Mouse (Mus musculus): ENCODE measurements around the gene Fcrl5. TPM values are rescaled to one million over a fixed set of nuclear protein-coding genes. Genes with fewer than 3 reads are reported as not detected.

The Fcrl5 gene
- total RNA-seq (2014; rRNA removed) (not detected in 2 replicates), polyA plus RNA-seq (2015; fragmentation: Nextera tagmentation; extraction: Ambion mirVana) (not detected in 2 replicates)

DNA sequence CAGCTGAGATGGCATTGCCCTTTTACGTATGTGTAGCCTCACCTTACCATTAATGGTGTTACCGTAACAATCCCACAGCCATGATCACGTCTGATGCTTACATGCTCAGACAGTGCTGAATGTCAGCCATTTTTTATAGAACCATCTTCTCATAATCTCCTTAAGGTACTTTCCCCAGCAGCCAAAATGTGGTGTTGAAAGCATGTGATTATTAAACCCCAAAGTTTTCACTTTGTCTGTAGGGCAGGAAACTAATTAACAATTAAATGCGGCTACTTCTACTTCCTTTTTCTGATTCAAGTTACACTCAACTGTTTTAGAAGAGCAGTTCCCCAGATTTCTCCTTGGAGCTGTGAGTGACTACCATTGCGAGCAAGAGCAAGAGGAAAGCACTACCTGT is at the start of gene Fcrl5:
Gene Fcrl5 (plus strand): TSS at position 295 of the 400 bp plus-strand sequence.
- no peak for ATAC-seq (ENCODE audit: low FRiP score)
- Histone ChIP-seq H3K27me3 (ENCODE audit: insufficient read depth, low read length) (no peaks in the 10 kb centered on the region), H3K9ac (replicated peaks; ENCODE audit: low read length, poor library complexity, severe bottlenecking) (no peak within 1 kb of the TSS), H3K4me1 (ENCODE audit: insufficient read depth, low read length) (no peaks in the 10 kb centered on the region), H3K4me2 (ENCODE audit: low read depth, low read length, poor library complexity, severe bottlenecking) (no peak within 1 kb of the TSS), H3K36me3 (ENCODE audit: insufficient read depth, low read length) (no peaks in the 10 kb centered on the region), H3K27ac (ENCODE audit: low read depth, low read length) (no peak within 1 kb of the TSS), H3K4me3 (ENCODE audit: low read depth, low read length) (no peak within 1 kb of the TSS), H3K9me3 (ENCODE audit: low read length) (no peaks in the 10 kb centered on the region)
- no peak for DNase-seq (ENCODE audit: low spot score)
- TF ChIP-seq CTCF (IDR thresholded peaks at IDR 0.05): no peak
- 91% methylated on average over 5 of the region's 5 CpGs for WGBS

- Histone ChIP-seq H3K4me3 (ENCODE audit: low read depth, low read length) (no peak overlapping the region), H3K27me3 (ENCODE audit: insufficient read depth, low read length) (no peaks in the 10 kb centered on the region), H3K4me2 (ENCODE audit: low read depth, low read length, poor library complexity, severe bottlenecking) (no peak overlapping the region), H3K9ac (replicated peaks; ENCODE audit: low read length, poor library complexity, severe bottlenecking) (no peak overlapping the region), H3K9me3 (ENCODE audit: low read length) (no peaks in the 10 kb centered on the region), H3K27ac (ENCODE audit: low read depth, low read length) (no peak overlapping the region), H3K36me3 (ENCODE audit: insufficient read depth, low read length) (no peaks in the 10 kb centered on the region), H3K4me1 (ENCODE audit: insufficient read depth, low read length) (no peaks in the 10 kb centered on the region)
- TF ChIP-seq CTCF (IDR thresholded peaks at IDR 0.05): no peak
- WGBS: 72% methylated on average over 1 of the region's 1 CpGs
- ATAC-seq (ENCODE audit: low FRiP score) (no peak), DNase-seq (ENCODE audit: low spot score) (peak; percentile 3)
Measured at GRCm38 (mm10) chr3:87390935-87391334, 44.6 kb upstream of the Fcrl5 start.

- H3K4me2 ChIP-seq (ENCODE audit: low read depth, low read length, poor library complexity, severe bottlenecking): no peak overlapping the region
- no peak for ATAC-seq (ENCODE audit: low FRiP score)
- TF ChIP-seq CTCF (IDR thresholded peaks at IDR 0.05): no peak
Measured at GRCm38 (mm10) chr3:87398809-87399208, 36.8 kb upstream of the Fcrl5 start.

GRCm38 (mm10) chr3:87399906-87400305 is 35.7 kb upstream of the Fcrl5 start:
- ATAC-seq (ENCODE audit: low FRiP score) (no peak), DNase-seq (ENCODE audit: low spot score) (no peak)
- no peaks in the 10 kb centered on the region for H3K36me3 ChIP-seq (ENCODE audit: insufficient read depth, low read length)
- 81% methylated on average over 4 of the region's 4 CpGs for WGBS
- no peaks in the 10 kb centered on the region for H3K27me3 ChIP-seq (ENCODE audit: insufficient read depth, low read length)
- H3K27ac ChIP-seq (ENCODE audit: low read depth, low read length): no peak overlapping the region
- TF ChIP-seq CTCF (IDR thresholded peaks at IDR 0.05): no peak
- H3K9ac ChIP-seq (replicated peaks; ENCODE audit: low read length, poor library complexity, severe bottlenecking): no peak overlapping the region
- H3K4me1 ChIP-seq (ENCODE audit: insufficient read depth, low read length): no peaks in the 10 kb centered on the region
- H3K4me3 ChIP-seq (ENCODE audit: low read depth, low read length): no peak overlapping the region
- H3K4me2 ChIP-seq (ENCODE audit: low read depth, low read length, poor library complexity, severe bottlenecking): no peak overlapping the region
- no peaks in the 10 kb centered on the region for H3K9me3 ChIP-seq (ENCODE audit: low read length)

More at GRCm38 (mm10) chr3:87398809-87399208, 36.8 kb upstream of the Fcrl5 start:
- WGBS: 60% methylated on average over 4 of the region's 4 CpGs
- no peaks in the 10 kb centered on the region for H3K27me3 ChIP-seq (ENCODE audit: insufficient read depth, low read length)
- no peak for DNase-seq (ENCODE audit: low spot score)
- H3K4me3 ChIP-seq (ENCODE audit: low read depth, low read length): no peak overlapping the region
- no peak overlapping the region for H3K27ac ChIP-seq (ENCODE audit: low read depth, low read length)
- H3K36me3 ChIP-seq (ENCODE audit: insufficient read depth, low read length): no peaks in the 10 kb centered on the region
- no peak overlapping the region for H3K9ac ChIP-seq (replicated peaks; ENCODE audit: low read length, poor library complexity, severe bottlenecking)
- no peaks in the 10 kb centered on the region for H3K9me3 ChIP-seq (ENCODE audit: low read length)
- H3K4me1 ChIP-seq (ENCODE audit: insufficient read depth, low read length): no peaks in the 10 kb centered on the region

DNA sequence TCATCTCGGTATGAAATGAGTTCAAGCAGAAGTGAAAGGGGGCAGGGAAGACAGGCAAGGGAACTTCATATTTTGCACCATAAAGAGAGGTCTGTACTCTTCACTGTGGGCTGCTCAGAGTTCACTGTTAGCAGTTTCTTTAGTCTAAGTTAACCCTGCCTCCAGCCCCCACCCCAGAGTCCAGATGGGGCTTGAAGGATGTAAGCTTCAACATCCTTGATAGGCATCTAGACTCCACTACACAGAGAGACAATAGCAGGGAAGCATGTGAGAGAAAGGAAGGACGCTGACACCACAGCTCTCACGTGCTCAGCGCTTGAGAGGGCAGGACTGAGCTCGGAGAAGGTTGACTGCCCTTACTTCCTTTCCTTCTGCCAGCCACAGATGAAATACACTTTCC is 34.3 kb upstream of the Fcrl5 start:
- Histone ChIP-seq H3K4me2 (ENCODE audit: low read depth, low read length, poor library complexity, severe bottlenecking) (no peak overlapping the region), H3K9me3 (ENCODE audit: low read length) (no peaks in the 10 kb centered on the region), H3K9ac (replicated peaks; ENCODE audit: low read length, poor library complexity, severe bottlenecking) (no peak overlapping the region), H3K27me3 (ENCODE audit: insufficient read depth, low read length) (no peaks in the 10 kb centered on the region), H3K36me3 (ENCODE audit: insufficient read depth, low read length) (no peaks in the 10 kb centered on the region), H3K4me1 (ENCODE audit: insufficient read depth, low read length) (no peaks in the 10 kb centered on the region), H3K4me3 (ENCODE audit: low read depth, low read length) (no peak overlapping the region), H3K27ac (ENCODE audit: low read depth, low read length) (no peak overlapping the region)
- ATAC-seq (ENCODE audit: low FRiP score): no peak
- no peak for DNase-seq (ENCODE audit: low spot score)
- no peak for TF ChIP-seq CTCF (IDR thresholded peaks at IDR 0.05)
- 63% methylated on average over 5 of the region's 5 CpGs for WGBS

- WGBS: 35% methylated on average over 4 of the region's 4 CpGs
- Histone ChIP-seq H3K9me3 (ENCODE audit: low read length) (no peaks in the 10 kb centered on the region), H3K4me1 (ENCODE audit: insufficient read depth, low read length) (no peaks in the 10 kb centered on the region), H3K36me3 (ENCODE audit: insufficient read depth, low read length) (no peaks in the 10 kb centered on the region), H3K4me2 (ENCODE audit: low read depth, low read length, poor library complexity, severe bottlenecking) (no peak overlapping the region), H3K9ac (replicated peaks; ENCODE audit: low read length, poor library complexity, severe bottlenecking) (no peak overlapping the region), H3K4me3 (ENCODE audit: low read depth, low read length) (no peak overlapping the region), H3K27me3 (ENCODE audit: insufficient read depth, low read length) (no peaks in the 10 kb centered on the region), H3K27ac (ENCODE audit: low read depth, low read length) (no peak overlapping the region)
- ATAC-seq (ENCODE audit: low FRiP score): no peak
- TF ChIP-seq CTCF (IDR thresholded peaks at IDR 0.05): peak; percentile 29; the same call in 1 of the 2 replicates
- DNase-seq (ENCODE audit: low spot score): no peak
Measured at GRCm38 (mm10) chr3:87408171-87408570, 27.4 kb upstream of the Fcrl5 start.
